ENCODE assay signal across 8 mouse cellular contexts in the genomic region with DNA sequence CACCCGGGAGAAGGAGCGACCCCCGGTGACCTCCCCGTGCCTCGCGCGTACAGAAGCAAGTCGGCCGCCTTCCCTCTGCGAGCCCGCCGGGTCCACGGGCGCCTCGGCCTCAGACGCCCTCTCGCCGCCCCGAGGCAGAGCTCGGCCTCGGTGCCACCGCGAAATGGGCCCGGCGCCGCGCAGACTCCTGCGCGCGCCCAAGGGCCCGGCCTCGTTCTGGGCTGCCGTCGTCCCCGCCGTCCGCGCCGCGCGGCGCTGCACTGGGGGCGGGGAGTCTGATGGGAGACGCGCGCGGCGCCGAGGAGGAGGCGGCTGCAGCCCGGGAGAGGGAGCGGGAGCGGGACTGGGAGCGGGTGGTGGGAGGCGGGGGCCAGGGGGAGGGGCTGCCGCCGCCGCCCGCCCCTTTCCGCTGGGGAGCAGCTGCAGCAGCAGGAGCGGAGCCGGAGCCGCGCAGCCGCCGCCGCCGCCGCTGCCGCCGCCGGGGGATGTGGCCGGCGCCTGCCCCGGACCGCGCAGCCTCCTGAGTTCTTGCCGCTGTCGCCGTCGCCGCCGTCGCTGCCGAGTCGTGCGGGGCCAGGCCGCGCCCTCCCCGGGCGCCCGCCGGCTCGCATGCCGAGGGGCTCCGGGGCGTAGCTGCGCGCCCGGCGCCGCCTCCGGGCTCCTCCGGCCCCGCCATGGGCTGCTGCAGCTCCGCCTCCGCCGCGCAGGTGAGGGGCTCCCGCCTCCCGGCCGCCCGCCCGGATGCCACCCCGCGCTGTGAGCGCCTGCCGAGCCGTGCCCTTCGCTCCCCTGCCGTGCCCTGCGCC. TPM values are rescaled to one million over a fixed set of nuclear protein-coding genes. Genes with fewer than 3 reads are reported as not detected.
A peak's percentile ranks its signal among the peaks of the same experiment; 100 is the strongest.
DNase-seq lines count a peak whose midpoint lies in the region; ATAC-seq lines count a peak whose summit lies in the region.

A gene (plus strand): TSS at position 404 of the 806 bp plus-strand sequence.

- H3K4me1 ChIP-seq in hindbrain, embryonic 11.5 days (replicated peaks; ENCODE audit: control insufficient read depth, insufficient read depth, low read length) = peaks cover 3% of the 10 kb centered on the region; the same call in 1 of the 2 replicates

- H3K36me3 ChIP-seq in hindbrain, embryonic 11.5 days (ENCODE audit: control insufficient read depth, insufficient read depth, low read length) = no peaks in the 10 kb centered on the region

- peak within 1 kb of the TSS; percentile 72 for H3K27ac ChIP-seq in hindbrain, embryonic 11.5 days (ENCODE audit: low read depth, low read length)

- ATAC-seq in hindbrain, embryonic 11.5 days (ENCODE audit: low FRiP score) = peak; percentile 96

- 0% methylated on average over 36 of the region's 122 CpGs for WGBS in hindbrain, embryonic 11.5 days

- no peaks in the 10 kb centered on the region for H3K9me3 ChIP-seq in hindbrain, embryonic 11.5 days (ENCODE audit: control insufficient read depth, low read length)

- DNase-seq in R1 (ENCODE audit: low read depth, low spot score) = peak; percentile 87
- DNase-seq in cerebellum, postnatal 10 days = peak; percentile 94 to 96
- peak; percentile 74 to 87 for DNase-seq in frontal cortex, postnatal 10 days (ENCODE audit: low spot score in 2 of 2)
- peak; percentile 90 for DNase-seq in hindbrain, embryonic 11.5 days (ENCODE audit: low spot score)
- DNase-seq in layer of hippocampus, postnatal 25 days (ENCODE audit: extremely low spot score in 1 of 2, low spot score in 1 of 2) = peak; percentile 71 to 77
- DNase-seq in lung, postnatal 25 days (ENCODE audit: low spot score) = peak; percentile 87
- DNase-seq in retina, embryonic 14.5 days (ENCODE audit: low spot score) = peak; percentile 86
- peak; percentile 79 to 84 for DNase-seq in thymus, postnatal 36 days

- peak within 1 kb of the TSS; percentile 99 for H3K4me2 ChIP-seq in hindbrain, embryonic 11.5 days (replicated peaks; ENCODE audit: low read depth, low read length)

- H3K4me3 ChIP-seq in hindbrain, embryonic 11.5 days (ENCODE audit: low read depth, low read length) = peak within 1 kb of the TSS; percentile 81

- peak within 1 kb of the TSS; percentile 58 for H3K9ac ChIP-seq in hindbrain, embryonic 11.5 days (ENCODE audit: low read depth, low read length)

- H3K27me3 ChIP-seq in hindbrain, embryonic 11.5 days (ENCODE audit: control insufficient read depth, insufficient read depth, low read length) = peaks cover 8% of the 10 kb centered on the region; the same call in 1 of the 2 replicates

RNA-seq across cellular contexts. Expression of the gene that starts here (rescaled TPM):
- polyA plus RNA-seq in hindbrain, embryonic 11.5 days (2014; fragmentation: Nextera tagmentation; extraction: Ambion mirVana) = 14.4 and 18.1 TPM in 2 replicates
- 100 to 1,000 TPM; 109 to 114 TPM for total RNA-seq in layer of hippocampus, postnatal 25 days (2021)

Comparison
In these comparisons a context has a peak if more than half of its experiments do, and no peak if none do; other contexts are left out.
1. Peak in every context shown above with its lines: DNase-seq, ATAC-seq, H3K4me3 ChIP-seq and H3K27ac ChIP-seq.